Mouse (Mus musculus): ENCODE data around the gene Yif1b. TPM values are rescaled to one million over a fixed set of nuclear protein-coding genes. Genes with fewer than 3 reads are reported as not detected.

Gene Yif1b
- polyA plus RNA-seq, 1 experiment from 2014 or later = 43.6 TPM

DNA sequence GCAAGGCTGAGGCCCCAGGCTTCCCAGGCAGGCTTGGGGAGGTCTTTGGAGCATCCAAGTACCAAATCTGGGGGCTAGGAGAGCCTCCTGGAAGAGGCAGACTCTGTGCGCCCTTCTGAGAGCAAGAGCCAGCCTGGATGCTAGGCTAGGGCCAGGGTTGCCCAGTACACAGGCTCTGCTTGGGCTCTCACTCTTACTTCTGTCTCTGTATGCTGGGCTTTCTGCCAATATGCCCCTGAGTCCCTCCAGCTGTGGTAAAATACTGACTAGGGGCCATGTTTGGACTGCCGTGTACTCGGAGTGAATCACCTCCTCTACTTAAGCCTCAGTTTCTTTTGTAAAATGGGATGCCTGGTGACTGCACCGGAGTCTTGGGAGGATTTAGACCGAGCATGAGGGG lies 7.9 kb downstream of the Yif1b start:
- 76% methylated on average over 5 of the region's 5 CpGs for WGBS (ENCODE audit: insufficient replicate concordance)
- Histone ChIP-seq H3K27ac (replicated peaks) (no peak overlapping the region), H3K36me3 (replicated peaks) (no peaks in the 10 kb centered on the region; the same call in 1 of the 2 replicates), H3K4me3 (replicated peaks) (no peak overlapping the region), H3K9me3 (replicated peaks) (no peaks in the 10 kb centered on the region), H3K4me1 (replicated peaks) (peaks cover 25% of the 10 kb centered on the region), H3K4me2 (no peak overlapping the region), H3K27me3 (no peaks in the 10 kb centered on the region), H3K9ac (no peak overlapping the region)
- no peak for ATAC-seq (ENCODE audit: insufficient read depth)

DNA sequence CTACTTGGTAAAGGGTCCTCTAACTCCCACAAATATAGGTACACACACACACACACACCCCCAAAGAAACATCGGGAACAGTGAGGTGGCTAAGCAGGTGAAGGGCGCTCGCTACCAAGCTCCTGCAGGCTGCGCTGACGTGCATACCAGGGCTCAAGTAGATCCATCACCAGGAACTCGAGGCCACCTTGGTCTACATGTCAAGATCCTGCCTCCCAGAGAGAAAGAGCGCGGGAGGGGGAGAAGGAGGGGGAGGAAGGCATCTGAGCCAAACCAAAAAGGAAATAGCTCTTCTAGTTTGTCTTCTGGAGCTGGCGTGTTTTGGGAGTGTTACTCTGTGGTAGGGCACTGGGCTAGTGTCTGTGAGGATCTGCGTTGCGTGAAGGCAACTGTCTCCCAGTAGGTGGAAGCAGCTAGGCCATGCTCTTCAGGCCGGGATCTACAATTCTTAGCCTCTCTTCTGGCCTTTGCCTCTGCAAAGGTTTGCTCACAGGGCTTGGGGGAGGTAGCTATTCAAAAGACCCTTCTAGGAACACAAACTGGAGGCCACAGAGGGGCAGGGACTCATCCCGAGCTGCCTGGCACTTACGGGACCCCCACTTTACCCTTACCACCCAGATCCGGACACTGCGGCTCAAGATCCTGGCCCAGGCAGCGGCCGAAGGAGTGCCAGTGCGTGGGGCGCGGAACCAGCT lies 8.6 kb downstream of the Yif1b start:
- no peak for ATAC-seq (ENCODE audit: insufficient read depth)
- 75% methylated on average over 21 of the region's 21 CpGs for WGBS (ENCODE audit: insufficient replicate concordance)
- H3K4me3 ChIP-seq (replicated peaks) = no peak overlapping the region
- no peak overlapping the region for H3K9ac ChIP-seq
- no peak overlapping the region for H3K4me2 ChIP-seq
- peaks cover 29% of the 10 kb centered on the region for H3K4me1 ChIP-seq (replicated peaks)
- H3K27ac ChIP-seq (replicated peaks) = no peak overlapping the region
- no peaks in the 10 kb centered on the region for H3K9me3 ChIP-seq (replicated peaks)
- no peaks in the 10 kb centered on the region; the same call in 1 of the 2 replicates for H3K36me3 ChIP-seq (replicated peaks)
- no peaks in the 10 kb centered on the region for H3K27me3 ChIP-seq

DNA sequence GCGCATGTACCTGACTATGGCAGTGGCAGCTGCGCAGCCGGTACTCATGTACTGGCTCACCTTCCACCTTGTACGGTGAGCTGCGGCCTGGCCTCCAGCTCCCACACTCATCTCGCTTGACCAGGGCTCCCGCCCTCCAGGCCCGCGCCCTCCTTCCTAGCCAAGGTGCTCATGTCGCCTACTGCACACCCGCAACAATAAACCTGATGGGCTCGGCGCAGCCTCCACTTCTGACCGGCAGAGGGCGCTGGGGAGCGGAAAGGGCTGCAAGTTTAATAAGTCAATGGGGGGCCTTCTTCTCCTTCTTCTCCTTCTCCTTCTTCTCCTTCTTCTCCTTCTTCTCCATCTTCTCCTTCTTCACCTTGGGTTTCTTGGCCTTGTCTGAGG lies 9.2 kb downstream of the Yif1b start:
- H3K27me3 ChIP-seq = no peaks in the 10 kb centered on the region
- no peak overlapping the region for H3K27ac ChIP-seq (replicated peaks)
- H3K4me2 ChIP-seq = peak overlapping the region; percentile 78
- no peak overlapping the region for H3K9ac ChIP-seq
- peak overlapping the region; percentile 54 for H3K4me3 ChIP-seq (replicated peaks)
- WGBS (ENCODE audit: insufficient replicate concordance) = 29% methylated on average over 16 of the region's 16 CpGs
- no peaks in the 10 kb centered on the region for H3K9me3 ChIP-seq (replicated peaks)
- no peaks in the 10 kb centered on the region; the same call in 1 of the 2 replicates for H3K36me3 ChIP-seq (replicated peaks)
- ATAC-seq (ENCODE audit: insufficient read depth) = peak; percentile 40; the same call in 1 of the 2 replicates
- H3K4me1 ChIP-seq (replicated peaks) = peaks cover 29% of the 10 kb centered on the region

DNA sequence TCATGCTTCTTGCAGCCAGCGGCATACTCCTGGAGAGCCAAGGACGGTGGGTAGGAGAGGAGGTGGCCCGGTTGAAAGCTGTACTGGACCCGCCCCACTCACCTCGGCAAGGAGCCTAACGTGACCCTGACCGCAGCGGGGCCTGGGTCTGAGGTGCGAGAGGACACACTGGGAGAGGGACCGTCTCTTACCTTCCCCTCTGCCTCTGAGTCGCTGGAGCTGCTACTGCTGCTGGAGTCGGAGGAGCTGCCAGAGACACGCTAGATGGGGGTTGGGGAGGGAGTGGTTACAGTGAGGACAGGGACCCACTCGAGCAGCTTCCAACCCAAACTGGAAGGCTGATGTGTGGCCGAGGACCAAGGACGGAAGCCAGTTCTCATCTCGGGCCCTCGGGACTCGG lies 9.6 kb downstream of the Yif1b start:
- H3K4me2 ChIP-seq = peak overlapping the region; percentile 78
- no peaks in the 10 kb centered on the region for H3K9me3 ChIP-seq (replicated peaks)
- H3K36me3 ChIP-seq (replicated peaks) = no peaks in the 10 kb centered on the region; the same call in 1 of the 2 replicates
- no peak overlapping the region for H3K27ac ChIP-seq (replicated peaks)
- 0 out of 2 replicates have a peak overlapping the region, but pooled peaks have one; percentile 3 for H3K9ac ChIP-seq
- H3K27me3 ChIP-seq = no peaks in the 10 kb centered on the region
- peak; percentile 32; the same call in 1 of the 2 replicates for ATAC-seq (ENCODE audit: insufficient read depth)
- peak overlapping the region; percentile 54 for H3K4me3 ChIP-seq (replicated peaks)
- 26% methylated on average over 19 of the region's 19 CpGs for WGBS (ENCODE audit: insufficient replicate concordance)
- peaks cover 29% of the 10 kb centered on the region for H3K4me1 ChIP-seq (replicated peaks)

DNA sequence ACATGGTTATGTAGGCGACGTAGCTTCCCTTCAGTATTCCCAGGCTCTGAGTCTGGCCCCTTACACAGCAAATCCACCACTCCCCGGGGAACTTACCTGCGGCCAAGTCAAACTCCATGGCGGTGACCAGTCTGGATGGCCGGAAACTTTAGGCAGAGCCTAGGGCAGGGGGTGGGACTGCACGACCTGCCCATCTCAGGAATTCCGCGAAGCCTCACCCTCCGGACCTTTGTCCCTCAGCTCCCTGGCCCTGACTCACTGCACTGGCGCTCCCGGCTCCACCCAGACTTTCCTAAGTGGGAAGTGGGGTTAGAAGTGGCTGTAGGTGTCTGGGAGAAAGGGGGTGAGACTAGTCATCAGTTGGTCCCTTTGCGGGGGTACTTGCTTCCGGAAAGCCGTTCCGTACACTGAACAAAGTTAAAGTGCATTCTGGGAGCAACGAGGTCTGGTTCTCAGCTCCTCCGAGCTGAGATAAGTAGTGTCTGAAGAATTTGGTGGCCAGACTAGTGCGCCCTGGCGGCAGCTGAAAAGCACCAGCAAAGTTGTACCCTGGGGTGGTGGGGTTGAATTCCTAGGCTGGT lies 10.2 kb downstream of the Yif1b start, which contains the start of gene 2200002D01Rik:
TSS of gene 2200002D01Rik (minus strand) at position 206 of the 581 bp plus-strand sequence.
- Histone ChIP-seq H3K9me3 (replicated peaks) (no peaks in the 10 kb centered on the region), H3K4me1 (replicated peaks) (peaks cover 30% of the 10 kb centered on the region), H3K27me3 (no peaks in the 10 kb centered on the region), H3K9ac (peak within 1 kb of the TSS; percentile 3; the same call in 1 of the 2 replicates), H3K36me3 (replicated peaks) (no peaks in the 10 kb centered on the region; the same call in 1 of the 2 replicates), H3K4me3 (replicated peaks) (peak within 1 kb of the TSS; percentile 54), H3K27ac (replicated peaks) (no peak within 1 kb of the TSS), H3K4me2 (peak within 1 kb of the TSS; percentile 78)
- peak; percentile 20; the same call in 1 of the 2 replicates for ATAC-seq (ENCODE audit: insufficient read depth)
- 29% methylated on average over 20 of the region's 20 CpGs for WGBS (ENCODE audit: insufficient replicate concordance)

DNA sequence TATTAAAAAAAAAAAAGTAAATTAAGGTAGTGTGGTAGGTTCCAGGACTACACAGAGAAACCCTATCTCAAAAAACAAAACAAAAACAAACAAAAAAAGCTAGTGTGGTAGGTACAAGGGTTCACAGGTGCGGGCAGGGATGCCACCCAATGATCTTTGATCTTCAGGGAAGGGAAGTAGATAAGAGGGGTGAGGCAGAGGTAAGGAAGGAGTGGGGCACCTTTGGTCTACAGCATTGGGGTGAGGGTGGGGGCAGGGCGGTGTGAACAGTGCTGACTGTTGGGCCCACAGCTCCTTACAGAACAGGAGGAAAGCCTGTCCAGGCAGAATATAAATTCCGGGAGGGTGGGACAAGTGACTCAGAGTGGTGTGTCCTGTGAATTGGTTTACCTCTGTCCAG lies 13.0 kb downstream of the Yif1b start:
- Histone ChIP-seq H3K4me1 (replicated peaks) (peaks cover 37% of the 10 kb centered on the region), H3K27me3 (no peaks in the 10 kb centered on the region), H3K9ac (no peak overlapping the region), H3K4me3 (replicated peaks) (no peak overlapping the region), H3K36me3 (replicated peaks) (no peaks in the 10 kb centered on the region), H3K4me2 (no peak overlapping the region), H3K9me3 (replicated peaks) (no peaks in the 10 kb centered on the region), H3K27ac (replicated peaks) (no peak overlapping the region)
- ATAC-seq (ENCODE audit: insufficient read depth) = no peak
- 57% methylated on average over 3 of the region's 3 CpGs for WGBS (ENCODE audit: insufficient replicate concordance)

DNA sequence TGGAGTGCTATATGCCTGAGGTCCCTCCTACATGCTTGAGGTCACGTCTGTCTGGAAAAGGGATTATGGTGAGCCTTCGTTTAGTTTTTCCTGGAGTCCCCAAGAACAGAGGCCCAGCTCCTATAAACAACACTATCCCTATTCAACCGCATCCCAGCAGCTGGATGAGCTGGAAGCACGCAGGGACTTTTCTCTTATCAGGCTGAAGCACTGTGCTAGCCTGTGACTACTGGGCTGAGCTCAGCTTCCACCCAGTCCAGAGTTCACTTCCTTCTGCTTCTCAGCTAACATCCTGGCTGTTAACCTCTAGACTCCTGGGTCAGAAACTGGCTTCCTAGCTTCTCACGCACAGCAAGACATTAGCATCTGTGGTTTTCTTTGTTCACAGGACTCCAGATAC lies 15.7 kb downstream of the Yif1b start:
- Histone ChIP-seq H3K9me3 (replicated peaks) (no peaks in the 10 kb centered on the region), H3K9ac (no peak overlapping the region), H3K36me3 (replicated peaks) (no peaks in the 10 kb centered on the region), H3K27ac (replicated peaks) (no peak overlapping the region), H3K27me3 (no peaks in the 10 kb centered on the region), H3K4me1 (replicated peaks) (peaks cover 18% of the 10 kb centered on the region), H3K4me3 (replicated peaks) (no peak overlapping the region), H3K4me2 (no peak overlapping the region)
- ATAC-seq (ENCODE audit: insufficient read depth) = peak; percentile 54; the same call in 1 of the 2 replicates
- 20% methylated on average over 5 of the region's 5 CpGs for WGBS (ENCODE audit: insufficient replicate concordance)

DNA sequence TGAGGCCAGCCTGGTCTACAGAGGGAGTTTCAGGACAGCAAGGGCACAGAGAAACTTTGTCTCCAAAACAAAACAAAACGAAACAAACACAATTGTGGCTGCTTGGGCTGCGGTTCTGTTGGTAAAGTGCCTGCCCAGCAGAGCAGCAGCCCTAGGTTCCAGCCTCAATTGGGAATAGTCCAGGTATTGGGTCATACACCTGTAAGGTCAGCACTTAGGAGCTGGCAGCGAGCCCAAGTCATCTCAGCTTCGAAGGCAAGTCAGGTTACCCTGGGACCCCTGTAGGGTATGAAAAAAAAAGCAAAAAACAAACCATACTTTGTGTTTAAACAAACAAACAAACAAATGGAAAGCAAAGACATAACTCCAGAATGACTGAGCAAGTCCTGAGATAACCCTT lies 17.7 kb downstream of the Yif1b start:
- Histone ChIP-seq H3K4me2 (no peak overlapping the region), H3K4me3 (replicated peaks) (no peak overlapping the region), H3K9ac (no peak overlapping the region), H3K4me1 (replicated peaks) (peaks cover 16% of the 10 kb centered on the region), H3K27me3 (no peaks in the 10 kb centered on the region), H3K9me3 (replicated peaks) (no peaks in the 10 kb centered on the region), H3K36me3 (replicated peaks) (no peaks in the 10 kb centered on the region), H3K27ac (replicated peaks) (no peak overlapping the region)
- WGBS (ENCODE audit: insufficient replicate concordance) = 60% methylated on average over 4 of the region's 4 CpGs
- no peak for ATAC-seq (ENCODE audit: insufficient read depth)

DNA sequence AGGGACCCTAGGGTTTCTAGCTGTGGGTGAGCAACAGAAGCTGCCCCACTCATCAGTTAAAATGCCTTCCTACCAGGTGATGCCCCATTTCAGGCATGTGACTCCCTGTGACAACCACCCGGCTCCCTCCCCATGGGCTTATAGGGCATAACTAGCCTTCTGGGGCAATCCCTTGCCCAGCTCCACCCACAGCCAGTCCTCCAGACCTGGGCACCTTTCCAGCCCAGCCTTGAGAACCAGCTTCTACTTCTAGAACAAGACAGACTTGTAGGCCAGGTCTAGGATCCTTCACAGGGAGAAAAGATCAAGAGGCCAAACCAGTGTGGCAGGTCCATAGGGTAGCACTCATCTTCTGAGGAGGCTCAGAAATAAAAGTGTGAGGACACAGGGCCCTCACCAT lies 19.2 kb downstream of the Yif1b start:
- peaks cover 12% of the 10 kb centered on the region for H3K4me1 ChIP-seq (replicated peaks)
- H3K27me3 ChIP-seq = no peaks in the 10 kb centered on the region
- no peaks in the 10 kb centered on the region for H3K9me3 ChIP-seq (replicated peaks)
- no peak overlapping the region for H3K4me2 ChIP-seq
- no peak overlapping the region for H3K9ac ChIP-seq
- no peak for ATAC-seq (ENCODE audit: insufficient read depth)
- H3K4me3 ChIP-seq (replicated peaks) = no peak overlapping the region
- H3K27ac ChIP-seq (replicated peaks) = no peak overlapping the region
- no peaks in the 10 kb centered on the region for H3K36me3 ChIP-seq (replicated peaks)
- 53% methylated on average over 1 of the region's 1 CpGs for WGBS (ENCODE audit: insufficient replicate concordance)

DNA sequence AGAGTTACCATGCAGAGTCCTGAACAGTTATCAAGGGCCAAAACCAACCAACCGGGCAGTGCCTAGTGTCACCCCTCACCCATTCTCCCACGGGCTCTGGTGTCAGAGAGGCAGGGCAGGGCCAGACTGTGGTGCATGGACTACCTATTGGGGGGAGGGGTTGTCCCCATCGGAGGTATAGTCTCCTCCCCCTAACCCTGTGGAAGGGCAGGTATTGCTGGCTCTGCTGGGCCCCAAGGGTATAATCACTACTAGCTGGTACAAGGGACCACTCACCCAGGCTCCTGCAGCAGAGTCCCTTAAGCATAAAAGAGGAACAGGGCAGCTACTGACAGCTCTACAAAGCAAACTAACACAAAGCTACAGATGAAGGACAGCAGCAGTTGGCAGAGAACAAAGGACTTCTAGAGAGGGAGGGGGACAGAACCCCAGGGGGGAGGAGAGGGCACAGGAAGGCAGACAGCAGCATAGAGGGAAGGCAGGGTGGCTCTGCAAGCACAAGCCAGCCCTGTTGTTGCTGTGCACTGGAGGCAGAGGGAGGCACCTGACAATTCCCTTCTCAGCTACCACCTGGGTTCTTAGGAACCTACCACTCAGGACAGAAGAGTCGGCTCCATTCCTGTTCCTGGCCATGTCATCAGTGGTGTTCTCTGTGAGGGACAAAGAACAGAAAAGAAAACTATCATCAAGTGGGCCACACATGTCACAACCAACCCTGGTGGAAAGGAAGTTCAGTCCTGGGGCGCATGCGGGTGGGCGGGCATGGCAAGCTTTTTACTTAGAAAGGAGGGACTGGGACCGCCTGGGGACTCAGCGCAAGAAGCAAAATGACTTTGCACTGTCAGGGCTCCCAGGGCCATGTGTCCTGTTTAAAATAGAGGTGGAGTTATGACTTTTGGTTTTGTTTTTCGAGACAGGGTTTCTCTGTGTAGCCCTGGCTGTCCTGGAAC lies 21.9 kb downstream of the Yif1b start:
- Histone ChIP-seq H3K4me1 (replicated peaks) (no peaks in the 10 kb centered on the region), H3K4me2 (no peak overlapping the region), H3K27me3 (no peaks in the 10 kb centered on the region), H3K9me3 (replicated peaks) (no peaks in the 10 kb centered on the region), H3K27ac (replicated peaks) (no peak overlapping the region), H3K36me3 (replicated peaks) (no peaks in the 10 kb centered on the region), H3K4me3 (replicated peaks) (no peak overlapping the region), H3K9ac (no peak overlapping the region)
- 70% methylated on average over 10 of the region's 10 CpGs for WGBS (ENCODE audit: insufficient replicate concordance)
- no peak for ATAC-seq (ENCODE audit: insufficient read depth)

DNA sequence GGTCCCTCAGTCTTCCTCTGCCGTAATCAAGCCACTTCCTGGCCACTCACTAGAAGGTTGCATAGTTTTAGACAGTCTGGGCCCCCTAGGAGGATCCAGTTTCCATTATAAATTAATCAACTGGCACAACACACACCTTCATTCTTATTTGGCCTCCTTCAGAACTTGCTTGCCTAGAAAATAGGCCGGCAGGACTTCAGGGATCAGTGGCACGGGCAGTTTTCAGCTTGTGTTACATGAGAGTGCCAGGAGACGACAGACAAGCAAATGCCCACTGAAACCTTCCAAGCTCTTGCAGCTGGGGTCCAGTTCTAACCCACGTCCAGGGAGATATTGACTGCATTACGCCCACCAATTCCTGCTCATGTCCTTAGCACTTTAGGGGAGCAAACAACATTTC lies 24.0 kb downstream of the Yif1b start:
- Histone ChIP-seq H3K9ac (no peak overlapping the region), H3K27me3 (no peaks in the 10 kb centered on the region), H3K27ac (replicated peaks) (no peak overlapping the region), H3K4me1 (replicated peaks) (no peaks in the 10 kb centered on the region), H3K4me2 (no peak overlapping the region), H3K9me3 (replicated peaks) (no peaks in the 10 kb centered on the region), H3K36me3 (replicated peaks) (no peaks in the 10 kb centered on the region), H3K4me3 (replicated peaks) (no peak overlapping the region)
- ATAC-seq (ENCODE audit: insufficient read depth) = no peak
- WGBS (ENCODE audit: insufficient replicate concordance) = 63% methylated on average over 6 of the region's 6 CpGs

Data from liver, embryonic 15.5 days (tissue).